Mouse (Mus musculus) liver, embryonic 14.5 days (tissue): ENCODE results near the gene Rps12. TPM values are rescaled to one million over a fixed set of nuclear protein-coding genes. Genes with fewer than 3 reads are reported as not detected.
"Not testable (repeated sequence)": the region's sequence is repeated elsewhere in the genome, so short reads cannot be mapped to it uniquely, and the experiment has no call there.

Source experiments
- ATAC-seq: fragments of 200-750 bp; cut with Nextera tagmentation; 2 replicates; pipeline ENCODE4 v1.8.0; 2017; ENCODE audit warnings: moderate number of reproducible peaks, mild to moderate bottlenecking, moderate library complexity; ENCODE audit not compliant: insufficient read depth
- DNase-seq, 3 experiments: peaks; one replicate each; pipeline ENCODE4 v3.0.0-alpha.2; 2012 to 2013; ENCODE audit warnings: low read depth in 3 of 3, low spot score in 3 of 3
- H3K27ac ChIP-seq: fragments of 300-500 bp; sonication (generic); 2 replicates; pipeline ENCODE4 v1.5.1; 2014; ENCODE audit warnings: moderate library complexity, mild to moderate bottlenecking, control low read depth, inconsistent platforms
- H3K27me3 ChIP-seq: fragments of 300-500 bp; sonication (generic); 2 replicates; pipeline ENCODE4 v1.6.1; 2014; ENCODE audit warnings: mild to moderate bottlenecking, low read length, moderate library complexity; ENCODE audit not compliant: control insufficient read depth, insufficient read depth
- H3K36me3 ChIP-seq: fragments of 300-500 bp; sonication (generic); replicated peaks from 2 replicates; pipeline ENCODE4 v1.6.1; 2014; ENCODE audit warnings: low read depth; ENCODE audit not compliant: control insufficient read depth, insufficient read depth
- H3K4me1 ChIP-seq, 2 experiments: fragments of 200-500 bp in 1 of 2; fragments of 300-500 bp in 1 of 2; sonication (generic) in 1 of 2; replicated peaks; 2 replicates each; pipeline ENCODE4 v1.6.1; 2012 to 2014; ENCODE audit warnings: antibody characterized with exemption in 1 of 2, inconsistent platforms in 1 of 2, low read length in 1 of 2; ENCODE audit not compliant: control insufficient read depth in 2 of 2, insufficient read depth in 2 of 2
- H3K4me2 ChIP-seq: fragments of 300-500 bp; sonication (generic); 2 replicates; pipeline ENCODE4 v1.6.1; 2014; ENCODE audit warnings: low read depth, mild to moderate bottlenecking, control low read depth, moderate library complexity
- H3K4me3 ChIP-seq, 2 experiments: fragments of 200-500 bp in 1 of 2; fragments of 300-500 bp in 1 of 2; sonication (generic) in 1 of 2; 2 replicates each; pipeline ENCODE4 v1.5.1; 2012 to 2014; ENCODE audit warnings: low read depth in 2 of 2, low read length in 2 of 2, mild to moderate bottlenecking in 2 of 2, control low read depth in 1 of 2, inconsistent platforms in 1 of 2, moderate library complexity in 1 of 2; ENCODE audit not compliant: insufficient read depth in 1 of 2
- H3K9ac ChIP-seq: fragments of 300-500 bp; sonication (generic); replicated peaks from 2 replicates; pipeline ENCODE4 v1.6.1; 2014; ENCODE audit warnings: mild to moderate bottlenecking, control low read depth, moderate library complexity
- H3K9me3 ChIP-seq: fragments of 300-500 bp; sonication (generic); 2 replicates; pipeline ENCODE4 v1.6.1; 2016; ENCODE audit warnings: low read length, mixed read lengths; ENCODE audit not compliant: control insufficient read depth
- CTCF ChIP-seq: IDR thresholded peaks from 2 replicates; pipeline ENCODE4 v1.5.1; 2016; ENCODE audit warnings: antibody characterized with exemption, low read depth, control low read depth
- EP300 ChIP-seq: IDR thresholded peaks from 2 replicates; pipeline ENCODE4 v1.6.1; 2016; ENCODE audit warnings: antibody characterized with exemption, low read depth
- WGBS: fragments of 180-500 bp; shearing (Covaris S2); extraction: QIAGEN DNeasy Blood & Tissue Kit; methylation state at CpG from one replicate; pipeline ENCODE4 v1.1.7; 2014; ENCODE audit not compliant: insufficient replicate concordance; 5-methylcytosine and 5-hydroxymethylcytosine counted together
- polyA plus RNA-seq, 2 experiments: library from polyadenylated mRNA; depleted of rRNA in 1 of 2; stranded (reverse) in 1 of 2; unstranded in 1 of 2; fragments of >200 nt; fragmentation: Nextera tagmentation in 1 of 2; extraction: Ambion mirVana in 1 of 2; gene quantifications; 2 replicates each; pipeline versions ENCODE4 v1.2.1 to v1.2.3; 2012 to 2014

Rps12 gene
- polyA plus RNA-seq, 2 experiments = 228 to 3,928 TPM

- 8% methylated on average over 43 of the region's 43 CpGs for WGBS
- H3K9ac ChIP-seq = peak within 1 kb of the TSS; percentile 74
- H3K27me3 ChIP-seq = no peaks in the 10 kb centered on the region
- TF ChIP-seq CTCF (no peak), EP300 (no peak)
- ATAC-seq (peak; percentile 55), DNase-seq (no peak)
- H3K9me3 ChIP-seq = no peaks in the 10 kb centered on the region
- peak within 1 kb of the TSS; percentile 65 to 66 for H3K4me3 ChIP-seq
- no peak within 1 kb of the TSS for H3K27ac ChIP-seq
- no peaks in the 10 kb centered on the region for H3K36me3 ChIP-seq
- H3K4me1 ChIP-seq = peaks cover 0 to 2% of the 10 kb centered on the region in 2 experiments; a peak in 1 of 4 replicates
- peak within 1 kb of the TSS; percentile 83 for H3K4me2 ChIP-seq
Measured at GRCm38 (mm10) chr10:23796551-23797503, 9.8 kb upstream of the Rps12 start, which contains the start of gene Slc18b1. Gene Slc18b1 (plus strand): TSS chr10:23796986.

GRCm38 (mm10) chr10:23795871-23796520 is 8.9 kb upstream of the Rps12 start:
- DNase-seq = no peak
- WGBS = 61% methylated on average over 9 of the region's 9 CpGs

GRCm38 (mm10) chr10:23788056-23788600 is 1.1 kb upstream of the Rps12 start:
- Histone ChIP-seq H3K9me3 (no peaks in the 10 kb centered on the region), H3K36me3 (peaks cover 24% of the 10 kb centered on the region), H3K4me1 (peaks cover 8 to 14% of the 10 kb centered on the region in 2 experiments), H3K27ac (peak overlapping the region; percentile 85), H3K4me2 (peak overlapping the region; percentile 91), H3K27me3 (no peaks in the 10 kb centered on the region), H3K4me3 (peak overlapping the region; percentile 76 to 96), H3K9ac (peak overlapping the region; percentile 93)
- TF ChIP-seq CTCF = no peak
- 3% methylated on average over 8 of the region's 8 CpGs for WGBS
- DNase-seq (no peak), ATAC-seq (no peak)

More at GRCm38 (mm10) chr10:23795871-23796520, 8.9 kb upstream of the Rps12 start:
- Histone ChIP-seq H3K9ac (no peak overlapping the region), H3K36me3 (no peaks in the 10 kb centered on the region), H3K4me3 (no peak overlapping the region), H3K9me3 (no peaks in the 10 kb centered on the region), H3K4me2 (no peak overlapping the region; the same call in none of the 2 replicates), H3K4me1 (peaks cover 0 to 2% of the 10 kb centered on the region in 2 experiments; a peak in 1 of 4 replicates), H3K27me3 (no peaks in the 10 kb centered on the region), H3K27ac (no peak overlapping the region)
- TF ChIP-seq CTCF = no peak
- no peak for TF ChIP-seq EP300
- no peak for ATAC-seq

GRCm38 (mm10) chr10:23786631-23787038 is 440 bp downstream of the Rps12 start:
- H3K27me3 ChIP-seq, DNase-seq, H3K9me3 ChIP-seq: not testable (repeated sequence)
- under 1% methylated on average over 23 of the region's 23 CpGs for WGBS
- peaks cover 24% of the 10 kb centered on the region for H3K36me3 ChIP-seq
- peak overlapping the region; percentile 76 to 83 for H3K4me3 ChIP-seq
- peaks cover 12 to 22% of the 10 kb centered on the region in 2 experiments for H3K4me1 ChIP-seq
- H3K27ac ChIP-seq = peak overlapping the region; percentile 58
- ATAC-seq = peak; percentile 19; the same call in 1 of the 2 replicates
- H3K9ac ChIP-seq = peak overlapping the region; percentile 91
- peak overlapping the region; percentile 77 for H3K4me2 ChIP-seq

- Histone ChIP-seq H3K4me2 (peak overlapping the region; percentile 77), H3K4me3 (peak overlapping the region; percentile 76 to 83), H3K4me1 (peaks cover 14 to 25% of the 10 kb centered on the region in 2 experiments), H3K36me3 (peaks cover 24% of the 10 kb centered on the region), H3K9me3 (no peaks in the 10 kb centered on the region), H3K27ac (peak overlapping the region; percentile 58), H3K9ac (peak overlapping the region; percentile 91), H3K27me3 (no peaks in the 10 kb centered on the region)
- DNase-seq (no peak), ATAC-seq (no peak)
- 0% methylated on average over 4 of the region's 4 CpGs for WGBS
- TF ChIP-seq CTCF (no peak), EP300 (no peak)
Measured at GRCm38 (mm10) chr10:23786040-23786439, 1.0 kb downstream of the Rps12 start.

GRCm38 (mm10) chr10:23785599-23785998 is 1.5 kb downstream of the Rps12 start:
- not testable (repeated sequence) for ATAC-seq, H3K9me3 ChIP-seq, H3K27me3 ChIP-seq, DNase-seq
- Histone ChIP-seq H3K36me3 (peaks cover 24% of the 10 kb centered on the region), H3K4me1 (peaks cover 14 to 29% of the 10 kb centered on the region in 2 experiments), H3K9ac (peak overlapping the region; percentile 91), H3K4me3 (peak overlapping the region; percentile 76 to 83), H3K4me2 (peak overlapping the region; percentile 77), H3K27ac (peak overlapping the region; percentile 58)
- WGBS = 10% methylated on average over 7 of the region's 7 CpGs
